Mouse (Mus musculus): ENCODE data around the gene Sfta2. TPM values are rescaled to one million over a fixed set of nuclear protein-coding genes. Genes with fewer than 3 reads are reported as not detected.

Sfta2 gene
- polyA plus RNA-seq, 1 experiment from 2014 or later: 564 TPM

- no peaks in the 10 kb centered on the region for H3K27me3 ChIP-seq (replicated peaks; ENCODE audit: insufficient read depth, low read length)
- peaks cover 27% of the 10 kb centered on the region; the same call in 1 of the 2 replicates for H3K36me3 ChIP-seq (ENCODE audit: insufficient read depth, low read length)
- no peak overlapping the region for H3K9ac ChIP-seq (replicated peaks; ENCODE audit: low read depth)
- ATAC-seq (no peak), DNase-seq (ENCODE audit: low spot score) (no peak)
- no peak overlapping the region for H3K27ac ChIP-seq (ENCODE audit: low read length)
- H3K4me2 ChIP-seq (replicated peaks; ENCODE audit: low read depth, low read length): no peak overlapping the region
- 86% methylated on average over 18 of the region's 18 CpGs for WGBS
- H3K9me3 ChIP-seq (ENCODE audit: low read length): no peaks in the 10 kb centered on the region
- H3K4me3 ChIP-seq (ENCODE audit: low read depth, low read length): no peak overlapping the region
- no peaks in the 10 kb centered on the region for H3K4me1 ChIP-seq (ENCODE audit: insufficient read depth, low read depth, low read length)
- TF ChIP-seq EP300 (IDR thresholded peaks at IDR 0.05) (no peak), CTCF (IDR thresholded peaks at IDR 0.05) (no peak)
These were observed 88.7 kb downstream of the Sfta2 start for GRCm38 (mm10) chr17:35689936-35690645.

- Histone ChIP-seq H3K4me2 (replicated peaks; ENCODE audit: low read depth, low read length) (no peak overlapping the region), H3K27ac (ENCODE audit: low read length) (no peak overlapping the region), H3K4me1 (ENCODE audit: insufficient read depth, low read depth, low read length) (no peaks in the 10 kb centered on the region), H3K36me3 (ENCODE audit: insufficient read depth, low read length) (peaks cover 22% of the 10 kb centered on the region; the same call in 1 of the 2 replicates), H3K9me3 (ENCODE audit: low read length) (no peaks in the 10 kb centered on the region), H3K4me3 (ENCODE audit: low read depth, low read length) (no peak overlapping the region), H3K9ac (replicated peaks; ENCODE audit: low read depth) (no peak overlapping the region), H3K27me3 (replicated peaks; ENCODE audit: insufficient read depth, low read length) (no peaks in the 10 kb centered on the region)
- 74% methylated on average over 4 of the region's 4 CpGs for whole genome bisulfite sequencing
- ATAC-seq (no peak), DNase-seq (ENCODE audit: low spot score) (no peak)
- TF ChIP-seq CTCF (IDR thresholded peaks at IDR 0.05): no peak
- no peak for TF ChIP-seq EP300 (IDR thresholded peaks at IDR 0.05)
These were observed 90.5 kb downstream of the Sfta2 start for GRCm38 (mm10) chr17:35691811-35692210.

- Histone ChIP-seq H3K4me2 (replicated peaks; ENCODE audit: low read depth, low read length) (no peak overlapping the region), H3K36me3 (ENCODE audit: insufficient read depth, low read length) (peaks cover 22% of the 10 kb centered on the region; the same call in 1 of the 2 replicates), H3K9ac (replicated peaks; ENCODE audit: low read depth) (no peak overlapping the region), H3K9me3 (ENCODE audit: low read length) (no peaks in the 10 kb centered on the region), H3K4me3 (ENCODE audit: low read depth, low read length) (no peak overlapping the region), H3K4me1 (ENCODE audit: insufficient read depth, low read depth, low read length) (peaks cover under 1% of the 10 kb centered on the region; the same call in 1 of the 2 replicates), H3K27ac (ENCODE audit: low read length) (no peak overlapping the region), H3K27me3 (replicated peaks; ENCODE audit: insufficient read depth, low read length) (no peaks in the 10 kb centered on the region)
- TF ChIP-seq EP300 (IDR thresholded peaks at IDR 0.05): no peak
- no peak for TF ChIP-seq CTCF (IDR thresholded peaks at IDR 0.05)
- DNase-seq (ENCODE audit: low spot score) (no peak), ATAC-seq (no peak)
- WGBS: 76% methylated on average over 4 of the region's 4 CpGs
These were observed 91.0 kb downstream of the Sfta2 start for GRCm38 (mm10) chr17:35692368-35692767.

GRCm38 (mm10) chr17:35693906-35694305 lies 92.6 kb downstream of the Sfta2 start:
- H3K27ac ChIP-seq (ENCODE audit: low read length): no peak overlapping the region

GRCm38 (mm10) chr17:35695289-35695688 lies 93.9 kb downstream of the Sfta2 start:
- Histone ChIP-seq H3K9ac (replicated peaks; ENCODE audit: low read depth) (no peak overlapping the region), H3K4me2 (replicated peaks; ENCODE audit: low read depth, low read length) (no peak overlapping the region), H3K4me1 (ENCODE audit: insufficient read depth, low read depth, low read length) (peaks cover 6% of the 10 kb centered on the region; the same call in 1 of the 2 replicates), H3K36me3 (ENCODE audit: insufficient read depth, low read length) (peaks cover 9% of the 10 kb centered on the region; the same call in 1 of the 2 replicates), H3K27me3 (replicated peaks; ENCODE audit: insufficient read depth, low read length) (no peaks in the 10 kb centered on the region), H3K4me3 (ENCODE audit: low read depth, low read length) (no peak overlapping the region), H3K9me3 (ENCODE audit: low read length) (no peaks in the 10 kb centered on the region), H3K27ac (ENCODE audit: low read length) (no peak overlapping the region)
- WGBS: 98% methylated on average over 2 of the region's 2 CpGs
- ATAC-seq (no peak), DNase-seq (ENCODE audit: low spot score) (peak; percentile 58)
- TF ChIP-seq CTCF (IDR thresholded peaks at IDR 0.05): peak; percentile 65
- TF ChIP-seq EP300 (IDR thresholded peaks at IDR 0.05): no peak

More at GRCm38 (mm10) chr17:35693906-35694305, 92.6 kb downstream of the Sfta2 start:
- 85% methylated on average over 5 of the region's 5 CpGs for WGBS
- no peak for TF ChIP-seq EP300 (IDR thresholded peaks at IDR 0.05)
- TF ChIP-seq CTCF (IDR thresholded peaks at IDR 0.05): no peak
- Histone ChIP-seq H3K4me3 (ENCODE audit: low read depth, low read length) (no peak overlapping the region), H3K9me3 (ENCODE audit: low read length) (no peaks in the 10 kb centered on the region), H3K4me2 (replicated peaks; ENCODE audit: low read depth, low read length) (no peak overlapping the region), H3K4me1 (ENCODE audit: insufficient read depth, low read depth, low read length) (peaks cover 6% of the 10 kb centered on the region; the same call in 1 of the 2 replicates), H3K27me3 (replicated peaks; ENCODE audit: insufficient read depth, low read length) (no peaks in the 10 kb centered on the region), H3K36me3 (ENCODE audit: insufficient read depth, low read length) (peaks cover 16% of the 10 kb centered on the region; the same call in 1 of the 2 replicates), H3K9ac (replicated peaks; ENCODE audit: low read depth) (no peak overlapping the region)
- no peak for ATAC-seq
- no peak for DNase-seq (ENCODE audit: low spot score)

GRCm38 (mm10) chr17:35696691-35697090 lies 95.3 kb downstream of the Sfta2 start:
- peak overlapping the region; percentile 75; the same call in 1 of the 2 replicates for H3K27ac ChIP-seq (ENCODE audit: low read length)
- no peak overlapping the region for H3K9ac ChIP-seq (replicated peaks; ENCODE audit: low read depth)
- H3K9me3 ChIP-seq (ENCODE audit: low read length): no peaks in the 10 kb centered on the region
- peak overlapping the region; percentile 56; the same call in 1 of the 2 replicates for H3K4me2 ChIP-seq (replicated peaks; ENCODE audit: low read depth, low read length)
- TF ChIP-seq CTCF (IDR thresholded peaks at IDR 0.05) (no peak), EP300 (IDR thresholded peaks at IDR 0.05) (peak; percentile 42; the same call in 1 of the 2 replicates)
- no peaks in the 10 kb centered on the region for H3K27me3 ChIP-seq (replicated peaks; ENCODE audit: insufficient read depth, low read length)
- ATAC-seq (no peak), DNase-seq (ENCODE audit: low spot score) (peak; percentile 39)
- WGBS: 14% methylated on average over 6 of the region's 6 CpGs
- peaks cover 8% of the 10 kb centered on the region; the same call in 1 of the 2 replicates for H3K36me3 ChIP-seq (ENCODE audit: insufficient read depth, low read length)
- H3K4me1 ChIP-seq (ENCODE audit: insufficient read depth, low read depth, low read length): peaks cover 6% of the 10 kb centered on the region; the same call in 1 of the 2 replicates
- H3K4me3 ChIP-seq (ENCODE audit: low read depth, low read length): no peak overlapping the region
